Mouse (Mus musculus): ENCODE data around the gene Defa2.
"Not testable (repeated sequence)": the region's sequence is repeated elsewhere in the genome, so short reads cannot be mapped to it uniquely, and the experiment has no call there.

The Defa2 gene

DNA sequence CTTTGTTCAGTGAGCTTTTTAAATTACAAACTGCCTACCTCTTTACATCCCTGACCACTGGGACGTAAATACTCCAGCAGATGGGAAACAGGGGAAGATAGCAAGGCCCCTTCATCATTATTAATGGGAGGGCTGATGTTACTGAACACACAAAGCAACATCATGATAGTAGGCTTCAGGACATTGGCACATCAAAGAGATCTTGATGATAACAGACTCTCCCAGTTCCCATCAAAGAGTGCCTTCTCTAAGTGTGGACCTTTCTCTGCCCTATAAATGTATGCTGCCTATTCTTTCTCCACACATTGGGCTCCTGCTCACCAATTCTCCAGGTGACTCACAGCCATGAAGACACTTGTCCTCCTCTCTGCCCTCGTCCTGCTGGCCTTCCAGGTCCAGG, at the start of gene Defa2:
Gene Defa2 (plus strand): TSS at position 301 of the 400 bp plus-strand sequence.
- DNase-seq (ENCODE audit: low read depth, low spot score), result not testable (repeated sequence)

DNA sequence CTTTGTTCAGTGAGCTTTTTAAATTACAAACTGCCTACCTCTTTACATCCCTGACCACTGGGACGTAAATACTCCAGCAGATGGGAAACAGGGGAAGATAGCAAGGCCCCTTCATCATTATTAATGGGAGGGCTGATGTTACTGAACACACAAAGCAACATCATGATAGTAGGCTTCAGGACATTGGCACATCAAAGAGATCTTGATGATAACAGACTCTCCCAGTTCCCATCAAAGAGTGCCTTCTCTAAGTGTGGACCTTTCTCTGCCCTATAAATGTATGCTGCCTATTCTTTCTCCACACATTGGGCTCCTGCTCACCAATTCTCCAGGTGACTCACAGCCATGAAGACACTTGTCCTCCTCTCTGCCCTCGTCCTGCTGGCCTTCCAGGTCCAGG, 13.2 kb downstream of the Defa2 start, which contains the start of gene Defa33:
Gene Defa33 (plus strand): TSS at position 301 of the 400 bp plus-strand sequence.
- not testable (repeated sequence) for DNase-seq (ENCODE audit: low read depth, low spot score)

DNA sequence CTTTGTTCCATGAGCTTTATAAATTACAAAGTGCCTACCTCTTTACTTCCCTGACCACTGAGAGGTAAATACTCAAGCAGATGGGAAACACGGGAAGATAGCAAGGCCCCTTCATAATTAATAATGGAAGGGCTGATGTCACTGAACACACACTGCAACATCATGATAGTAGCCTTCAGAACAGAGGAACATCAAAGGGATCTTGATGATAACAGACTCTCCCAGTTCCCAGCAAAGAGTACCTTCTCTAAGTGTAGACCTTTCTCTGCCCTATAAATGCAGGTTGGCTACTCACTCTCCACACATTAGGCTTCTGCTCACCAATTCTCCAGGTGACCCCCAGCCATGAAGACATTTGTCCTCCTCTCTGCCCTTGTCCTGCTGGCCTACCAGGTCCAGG, 48.8 kb downstream of the Defa2 start, which contains the start of gene Defa36:
Gene Defa36 (plus strand): TSS at position 301 of the 400 bp plus-strand sequence.
- DNase-seq (ENCODE audit: low read depth, low spot score), result not testable (repeated sequence)
